Mouse (Mus musculus): ENCODE data around the gene Bnc2. TPM values are rescaled to one million over a fixed set of nuclear protein-coding genes. Genes with fewer than 3 reads are reported as not detected.

The Bnc2 gene
- polyA plus RNA-seq, 1 experiment, result 0.73 TPM

DNA sequence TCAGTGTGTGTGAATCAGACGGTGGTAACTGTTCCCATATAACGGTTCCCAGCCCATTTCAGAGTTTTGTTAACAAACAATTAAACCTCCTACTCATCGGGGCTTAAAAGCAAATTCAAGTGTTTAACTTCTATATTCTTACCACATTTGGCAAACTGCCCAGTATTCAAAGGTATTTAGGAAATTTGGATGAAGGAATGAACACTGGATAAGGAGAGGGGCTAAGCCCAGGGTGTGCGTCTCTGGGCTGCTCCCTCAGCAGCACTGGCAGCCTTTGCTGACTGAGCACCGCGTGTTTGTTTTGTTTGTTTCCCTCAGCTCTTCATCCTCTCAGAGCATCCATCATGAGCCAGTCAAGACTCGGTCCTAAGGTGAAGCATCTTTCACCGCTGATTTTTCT is 109.0 kb downstream of the Bnc2 start:
- H3K4me1 ChIP-seq (ENCODE audit: control insufficient read depth, insufficient read depth, low read length), result no peaks in the 10 kb centered on the region
- TF ChIP-seq CTCF (IDR thresholded peaks at IDR 0.05; ENCODE audit: extremely low read depth, insufficient read depth, low read length) (no peak), POLR2A (IDR thresholded peaks at IDR 0.05; ENCODE audit: extremely low read depth, insufficient read depth, low read length) (no peak)
- no peak overlapping the region for H3K4me3 ChIP-seq (ENCODE audit: insufficient read depth, low read length)
- H3K27ac ChIP-seq (ENCODE audit: insufficient read depth, low read length), result no peak overlapping the region

DNA sequence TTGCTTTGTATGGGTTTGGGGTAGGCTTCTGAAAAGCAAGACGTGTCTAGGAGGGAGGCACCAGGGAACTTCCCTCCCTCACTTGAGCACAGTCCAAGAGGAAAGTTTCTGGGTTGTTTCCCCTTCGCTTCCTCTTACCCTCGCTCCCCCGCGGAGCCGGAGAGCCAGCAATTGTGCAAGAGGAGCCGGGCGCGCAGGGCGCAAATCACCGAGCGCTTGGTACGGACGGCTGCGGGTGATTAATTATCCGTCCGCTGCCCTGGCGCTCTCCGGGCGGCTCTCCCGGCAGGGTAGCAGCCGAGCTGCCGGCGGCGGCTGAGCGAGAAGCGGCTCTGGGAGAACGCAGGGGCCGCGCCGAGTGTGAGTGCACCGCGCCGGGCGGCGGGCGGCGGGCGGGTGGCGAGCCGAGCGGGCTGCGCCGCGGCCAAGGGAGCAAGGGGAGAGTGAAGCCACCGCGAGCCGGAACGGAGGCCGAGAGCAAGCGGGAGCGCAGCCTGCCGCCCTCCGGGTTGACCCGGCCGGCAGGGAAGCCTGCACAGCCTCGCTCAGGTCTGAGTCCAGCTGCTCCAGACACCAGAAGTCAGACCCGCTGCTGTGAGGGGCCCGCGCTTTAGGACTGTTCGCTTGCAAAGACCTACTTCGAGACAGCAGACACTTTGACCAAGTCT is 129.7 kb downstream of the Bnc2 start:
- Histone ChIP-seq H3K4me3 (ENCODE audit: insufficient read depth, low read length) (peak overlapping the region; percentile 37), H3K27ac (ENCODE audit: insufficient read depth, low read length) (no peak overlapping the region)

DNA sequence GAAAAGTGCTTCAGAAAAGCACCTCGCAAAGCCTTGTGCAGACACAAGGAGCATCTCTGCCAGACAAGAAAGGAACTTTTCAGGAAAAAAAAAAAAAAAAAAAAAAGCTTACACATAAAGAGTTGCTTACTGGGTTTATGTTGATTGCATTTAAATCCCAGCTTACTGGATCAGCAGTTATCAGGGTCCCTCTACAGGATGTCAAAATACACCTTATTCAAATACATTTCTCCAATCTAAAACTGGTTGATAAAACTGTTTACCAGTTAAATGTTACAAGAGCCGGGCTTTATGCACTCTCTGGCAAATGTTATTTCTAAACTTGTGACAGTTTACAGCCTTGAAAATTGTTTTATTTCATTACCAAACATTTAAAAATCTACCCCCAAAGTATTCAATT is 130.4 kb downstream of the Bnc2 start:
- no peak for TF ChIP-seq POLR2A (IDR thresholded peaks at IDR 0.05; ENCODE audit: extremely low read depth, insufficient read depth, low read length)
- no peak for TF ChIP-seq CTCF (IDR thresholded peaks at IDR 0.05; ENCODE audit: extremely low read depth, insufficient read depth, low read length)
- H3K4me3 ChIP-seq (ENCODE audit: insufficient read depth, low read length), result no peak overlapping the region

More for the DNA sequence above, 129.7 kb downstream of the Bnc2 start:
- TF ChIP-seq CTCF (IDR thresholded peaks at IDR 0.05; ENCODE audit: extremely low read depth, insufficient read depth, low read length), result no peak
- no peak for TF ChIP-seq POLR2A (IDR thresholded peaks at IDR 0.05; ENCODE audit: extremely low read depth, insufficient read depth, low read length)
- H3K4me1 ChIP-seq (ENCODE audit: control insufficient read depth, insufficient read depth, low read length), result no peaks in the 10 kb centered on the region; the same call in 1 of the 2 replicates

DNA sequence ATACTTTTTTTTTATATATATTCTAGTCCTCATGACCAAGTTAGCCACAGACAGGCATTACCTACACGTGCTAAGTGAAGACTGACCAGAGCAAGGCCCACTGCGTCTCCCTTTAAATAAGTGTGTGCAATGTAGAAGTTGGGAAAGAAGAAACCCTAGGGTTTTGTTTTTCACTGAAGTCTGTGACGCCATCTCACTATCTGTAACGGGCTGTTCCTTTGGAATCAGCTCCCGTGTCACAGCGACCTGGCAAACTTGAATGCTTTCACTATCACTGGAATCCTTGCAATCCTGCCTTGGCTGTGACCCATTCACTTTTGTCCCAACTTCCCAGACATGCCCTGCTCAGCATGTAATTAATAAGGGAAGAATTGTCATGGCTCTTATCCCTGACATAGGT is 134.5 kb downstream of the Bnc2 start:
- H3K4me3 ChIP-seq (ENCODE audit: insufficient read depth, low read length), result no peak overlapping the region

More for the DNA sequence above, 130.4 kb downstream of the Bnc2 start:
- no peak overlapping the region for H3K27ac ChIP-seq (ENCODE audit: insufficient read depth, low read length)
- H3K4me1 ChIP-seq (ENCODE audit: control insufficient read depth, insufficient read depth, low read length), result no peaks in the 10 kb centered on the region; the same call in 1 of the 2 replicates

DNA sequence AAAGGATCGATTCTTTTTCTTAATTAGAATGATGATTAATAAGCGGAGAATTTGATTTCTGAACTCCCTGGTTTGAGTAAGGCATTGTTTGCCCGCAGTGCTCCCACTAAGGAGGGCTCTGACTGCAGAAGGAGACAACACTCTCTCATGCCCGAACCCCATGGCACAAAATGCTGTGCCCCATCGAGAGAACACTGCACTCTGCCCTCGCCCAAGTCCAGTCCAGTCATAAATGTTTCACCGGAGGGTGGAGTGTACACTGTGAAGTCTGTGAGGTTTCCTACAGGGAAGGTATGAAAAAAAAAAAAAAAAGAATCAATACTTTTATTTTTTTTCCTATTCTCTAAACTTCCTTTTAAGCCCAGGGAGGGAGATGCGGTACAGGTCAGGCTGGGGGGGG is 135.7 kb downstream of the Bnc2 start:
- no peak overlapping the region for H3K4me3 ChIP-seq (ENCODE audit: insufficient read depth, low read length)
- no peak for TF ChIP-seq CTCF (IDR thresholded peaks at IDR 0.05; ENCODE audit: extremely low read depth, insufficient read depth, low read length)
- no peak for TF ChIP-seq POLR2A (IDR thresholded peaks at IDR 0.05; ENCODE audit: extremely low read depth, insufficient read depth, low read length)
- H3K4me1 ChIP-seq (ENCODE audit: control insufficient read depth, insufficient read depth, low read length), result no peaks in the 10 kb centered on the region
- H3K27ac ChIP-seq (ENCODE audit: insufficient read depth, low read length), result no peak overlapping the region

More for the DNA sequence above, 134.5 kb downstream of the Bnc2 start:
- no peaks in the 10 kb centered on the region; the same call in 1 of the 2 replicates for H3K4me1 ChIP-seq (ENCODE audit: control insufficient read depth, insufficient read depth, low read length)
- H3K27ac ChIP-seq (ENCODE audit: insufficient read depth, low read length), result no peak overlapping the region
- TF ChIP-seq POLR2A (IDR thresholded peaks at IDR 0.05; ENCODE audit: extremely low read depth, insufficient read depth, low read length) (no peak), CTCF (IDR thresholded peaks at IDR 0.05; ENCODE audit: extremely low read depth, insufficient read depth, low read length) (no peak)

DNA sequence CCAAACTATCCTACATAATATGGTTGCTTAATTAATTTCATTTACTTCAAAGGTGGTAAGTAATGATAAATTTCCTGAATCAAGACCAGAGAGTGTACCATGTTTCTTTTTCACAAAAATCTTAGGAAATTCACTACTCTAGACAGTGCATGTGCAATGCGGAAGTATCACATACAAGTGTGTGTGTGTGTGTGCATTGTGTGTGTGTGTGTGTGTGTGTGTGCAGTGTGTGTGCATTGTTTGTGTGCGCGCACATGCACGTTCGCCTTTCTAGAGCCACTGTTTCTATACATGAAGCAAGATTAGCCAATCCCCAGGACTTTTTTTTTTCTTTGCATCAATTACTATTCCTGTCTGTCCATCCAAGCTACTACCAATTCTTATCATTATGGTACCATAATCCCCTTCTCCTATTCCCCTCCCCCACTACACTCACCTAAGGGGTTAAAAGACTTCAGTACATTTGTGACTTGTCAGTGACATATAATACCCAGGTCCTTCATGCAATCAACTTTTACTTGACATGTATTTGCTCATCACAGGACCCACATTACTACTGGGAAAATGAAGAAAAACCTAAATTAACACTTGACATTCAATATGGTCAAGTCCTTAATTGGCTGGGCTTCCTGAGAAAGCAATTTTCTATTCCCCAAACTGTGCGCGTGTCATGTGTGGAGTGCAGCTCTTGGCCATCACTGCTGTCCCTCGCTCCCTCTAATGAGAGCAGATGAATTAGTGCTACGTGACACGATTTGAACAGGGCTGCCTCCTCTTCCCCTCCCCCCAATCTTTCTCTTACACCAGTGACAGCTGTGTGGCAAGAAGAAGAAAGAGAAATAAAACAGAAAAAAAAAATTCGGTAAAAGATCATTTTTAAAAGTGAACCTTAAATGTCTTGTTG is 145.9 kb downstream of the Bnc2 start:
- H3K27ac ChIP-seq (ENCODE audit: insufficient read depth, low read length), result no peak overlapping the region
- H3K4me3 ChIP-seq (ENCODE audit: insufficient read depth, low read length), result no peak overlapping the region
- TF ChIP-seq POLR2A (IDR thresholded peaks at IDR 0.05; ENCODE audit: extremely low read depth, insufficient read depth, low read length), result no peak
- no peak for TF ChIP-seq CTCF (IDR thresholded peaks at IDR 0.05; ENCODE audit: extremely low read depth, insufficient read depth, low read length)
- no peaks in the 10 kb centered on the region for H3K4me1 ChIP-seq (ENCODE audit: control insufficient read depth, insufficient read depth, low read length)

DNA sequence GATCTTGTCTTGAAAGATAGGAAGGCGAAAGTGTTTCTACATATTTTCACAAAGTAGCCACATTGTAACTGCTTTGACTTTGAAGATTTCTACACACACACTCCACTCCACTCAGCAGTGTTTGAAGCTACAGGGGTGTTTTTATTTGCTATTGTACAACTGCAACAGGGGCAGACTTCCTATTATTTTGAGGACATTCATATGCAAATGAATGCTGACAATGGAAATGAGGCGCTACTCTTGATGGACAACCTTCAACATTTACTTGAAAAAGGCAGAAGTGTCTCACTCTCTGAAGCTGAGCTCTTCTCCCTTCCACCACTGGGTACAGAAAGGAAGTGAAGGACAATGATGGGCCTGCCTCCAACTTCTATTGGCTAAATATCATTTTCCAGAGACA is 146.7 kb downstream of the Bnc2 start:
- Histone ChIP-seq H3K4me1 (ENCODE audit: control insufficient read depth, insufficient read depth, low read length) (no peaks in the 10 kb centered on the region), H3K27ac (ENCODE audit: insufficient read depth, low read length) (no peak overlapping the region), H3K4me3 (ENCODE audit: insufficient read depth, low read length) (no peak overlapping the region)
- TF ChIP-seq CTCF (IDR thresholded peaks at IDR 0.05; ENCODE audit: extremely low read depth, insufficient read depth, low read length) (no peak), POLR2A (IDR thresholded peaks at IDR 0.05; ENCODE audit: extremely low read depth, insufficient read depth, low read length) (no peak)

DNA sequence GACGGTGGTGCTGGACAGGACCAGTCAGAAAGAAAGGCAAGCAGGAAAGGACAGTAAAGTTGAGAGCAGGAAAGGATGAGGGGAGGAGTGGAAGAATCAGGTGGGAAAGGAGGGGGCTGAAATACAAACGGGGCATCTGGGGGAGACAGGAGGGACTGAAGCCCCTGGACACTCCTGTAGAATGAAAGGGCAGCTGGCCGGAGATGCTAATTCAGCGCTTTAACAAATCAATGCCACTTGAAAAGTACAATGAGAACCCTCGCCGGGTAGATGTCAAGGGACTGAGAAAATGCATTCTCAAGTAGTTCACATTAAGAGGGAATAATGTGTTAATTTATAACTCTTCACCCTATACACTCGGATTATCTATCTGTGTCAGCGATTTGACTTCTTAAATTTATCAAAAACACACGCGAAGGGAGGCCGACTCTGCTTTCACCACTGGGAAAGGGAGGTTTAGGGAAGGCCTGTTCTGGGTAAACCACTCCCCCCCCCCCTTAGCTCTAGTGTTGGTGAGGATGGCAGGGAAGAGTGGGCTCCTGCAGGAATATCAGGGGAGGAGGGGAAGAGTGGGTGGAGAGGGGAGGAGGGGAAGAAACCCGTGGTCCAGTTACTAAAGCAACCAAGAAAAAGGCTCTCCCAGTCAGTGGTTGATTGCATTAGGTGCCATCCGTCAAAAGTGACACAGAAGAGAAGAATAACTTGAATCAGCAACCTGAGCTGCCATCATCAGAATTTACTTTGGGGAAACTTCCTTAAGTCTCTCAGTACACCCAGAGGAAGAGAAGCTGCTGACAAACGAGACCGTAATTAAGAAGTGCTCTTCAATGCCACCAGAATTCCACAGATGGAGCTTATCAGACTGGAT is 147.8 kb downstream of the Bnc2 start:
- H3K27ac ChIP-seq (ENCODE audit: insufficient read depth, low read length), result no peak overlapping the region
- H3K4me3 ChIP-seq (ENCODE audit: insufficient read depth, low read length), result no peak overlapping the region
- TF ChIP-seq POLR2A (IDR thresholded peaks at IDR 0.05; ENCODE audit: extremely low read depth, insufficient read depth, low read length) (no peak), CTCF (IDR thresholded peaks at IDR 0.05; ENCODE audit: extremely low read depth, insufficient read depth, low read length) (no peak)
- H3K4me1 ChIP-seq (ENCODE audit: control insufficient read depth, insufficient read depth, low read length), result no peaks in the 10 kb centered on the region

DNA sequence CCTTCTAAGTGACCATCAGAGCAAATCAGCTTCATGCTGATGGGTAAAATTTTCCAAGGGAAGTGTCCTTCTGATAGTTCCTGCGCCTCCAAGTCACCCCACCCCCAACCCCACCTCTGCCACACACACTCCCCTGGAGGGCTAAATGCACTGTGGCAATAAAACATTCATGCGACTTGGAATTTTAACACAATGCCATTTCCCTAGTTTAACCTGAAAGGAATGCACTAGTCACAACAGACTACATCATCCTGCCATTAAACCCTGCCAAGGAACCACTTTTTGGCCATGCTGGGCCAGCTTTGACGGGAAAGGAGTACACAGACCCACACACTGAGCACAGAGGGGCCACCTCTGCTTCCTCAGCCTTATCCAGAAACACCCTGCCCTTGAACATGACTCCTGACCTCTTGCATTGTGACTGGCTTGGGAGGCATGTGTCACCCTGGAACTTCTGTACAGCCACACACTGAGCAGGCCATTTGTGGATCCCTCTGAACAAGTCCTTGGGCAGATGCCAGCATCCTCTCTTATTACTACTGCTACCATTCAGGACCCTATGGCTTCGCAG is 151.3 kb downstream of the Bnc2 start:
- Histone ChIP-seq H3K27ac (ENCODE audit: insufficient read depth, low read length) (no peak overlapping the region), H3K4me1 (ENCODE audit: control insufficient read depth, insufficient read depth, low read length) (no peaks in the 10 kb centered on the region), H3K4me3 (ENCODE audit: insufficient read depth, low read length) (no peak overlapping the region)
- TF ChIP-seq POLR2A (IDR thresholded peaks at IDR 0.05; ENCODE audit: extremely low read depth, insufficient read depth, low read length) (no peak), CTCF (IDR thresholded peaks at IDR 0.05; ENCODE audit: extremely low read depth, insufficient read depth, low read length) (no peak)
